ENCODE assay signal across 16 mouse cellular contexts in the genomic region with DNA sequence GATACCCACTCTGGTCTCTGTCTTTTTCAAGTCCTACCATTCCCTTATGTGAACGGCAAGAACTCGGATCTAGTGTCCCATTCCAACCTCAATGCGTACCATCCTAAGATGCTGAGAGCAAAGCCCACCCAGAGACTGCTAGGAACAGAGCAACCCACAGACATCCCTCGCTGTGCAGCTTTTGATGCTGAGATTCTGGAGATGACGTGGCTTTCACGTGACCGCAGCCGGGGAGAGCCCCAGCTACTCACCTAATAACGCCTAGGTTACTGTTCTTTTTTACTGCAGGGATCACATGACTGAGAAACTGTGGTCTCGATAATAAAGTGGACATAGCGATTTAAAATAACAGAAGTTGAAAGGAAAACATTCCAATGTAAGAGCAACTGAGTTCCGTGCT. TPM values are rescaled to one million over a fixed set of nuclear protein-coding genes. Genes with fewer than 3 reads are reported as not detected.
"Had no signal": no experiment of that assay in that cellular context is flagged by ENCODE, and none has a peak within 500 bp of the region (broad histone marks: within the 10 kb centered on the region; RNA-seq: fewer than 3 reads in every experiment).

No protein-coding gene starts in this region.

- H3K27me3 ChIP-seq: limb, embryonic 12.5 days; liver, embryonic 13.5 days; lung, embryonic 15.5 days; midbrain, embryonic 15.5 days had no signal

- H3K36me3 ChIP-seq: limb, embryonic 12.5 days; liver, embryonic 13.5 days; lung, embryonic 15.5 days; midbrain, embryonic 15.5 days had no signal

- H3K4me2 ChIP-seq: limb, embryonic 12.5 days; liver, embryonic 13.5 days; lung, embryonic 15.5 days; midbrain, embryonic 11.5 days; midbrain, embryonic 15.5 days had no signal

- H3K4me3 ChIP-seq: limb, embryonic 12.5 days; liver, embryonic 13.5 days; lung, embryonic 15.5 days; midbrain, embryonic 15.5 days had no signal

- H3K4me1 ChIP-seq: limb, embryonic 12.5 days; lung, embryonic 15.5 days; midbrain, embryonic 15.5 days had no signal

- H3K9ac ChIP-seq: limb, embryonic 12.5 days; liver, embryonic 13.5 days; liver, postnatal 0 days; lung, embryonic 15.5 days; midbrain, embryonic 15.5 days had no signal

- H3K9me3 ChIP-seq: liver, embryonic 13.5 days; lung, embryonic 15.5 days; midbrain, embryonic 15.5 days had no signal

- H3K27ac ChIP-seq: kidney, postnatal 0 days; limb, embryonic 12.5 days; liver, embryonic 13.5 days; lung, embryonic 15.5 days; midbrain, embryonic 15.5 days; stomach, postnatal 0 days had no signal

- DNase-seq: kidney, postnatal 36 days; layer of hippocampus, adult 9-11 months; layer of hippocampus, postnatal 36 days; liver; liver, embryonic 13.5 days; liver, postnatal 0 days; lung, postnatal 14 days; right cerebral cortex, postnatal 25 days; thymus, postnatal 4 days had no signal

RNA-seq across cellular contexts. Expression of gene C3ar1, which starts 1.4 kb away (rescaled TPM):
- total RNA-seq: megakaryocyte progenitor cell, adult 5-6 weeks had no signal
